Comparison of ENCODE assay signal across 8 mouse cellular contexts in the genomic region with DNA sequence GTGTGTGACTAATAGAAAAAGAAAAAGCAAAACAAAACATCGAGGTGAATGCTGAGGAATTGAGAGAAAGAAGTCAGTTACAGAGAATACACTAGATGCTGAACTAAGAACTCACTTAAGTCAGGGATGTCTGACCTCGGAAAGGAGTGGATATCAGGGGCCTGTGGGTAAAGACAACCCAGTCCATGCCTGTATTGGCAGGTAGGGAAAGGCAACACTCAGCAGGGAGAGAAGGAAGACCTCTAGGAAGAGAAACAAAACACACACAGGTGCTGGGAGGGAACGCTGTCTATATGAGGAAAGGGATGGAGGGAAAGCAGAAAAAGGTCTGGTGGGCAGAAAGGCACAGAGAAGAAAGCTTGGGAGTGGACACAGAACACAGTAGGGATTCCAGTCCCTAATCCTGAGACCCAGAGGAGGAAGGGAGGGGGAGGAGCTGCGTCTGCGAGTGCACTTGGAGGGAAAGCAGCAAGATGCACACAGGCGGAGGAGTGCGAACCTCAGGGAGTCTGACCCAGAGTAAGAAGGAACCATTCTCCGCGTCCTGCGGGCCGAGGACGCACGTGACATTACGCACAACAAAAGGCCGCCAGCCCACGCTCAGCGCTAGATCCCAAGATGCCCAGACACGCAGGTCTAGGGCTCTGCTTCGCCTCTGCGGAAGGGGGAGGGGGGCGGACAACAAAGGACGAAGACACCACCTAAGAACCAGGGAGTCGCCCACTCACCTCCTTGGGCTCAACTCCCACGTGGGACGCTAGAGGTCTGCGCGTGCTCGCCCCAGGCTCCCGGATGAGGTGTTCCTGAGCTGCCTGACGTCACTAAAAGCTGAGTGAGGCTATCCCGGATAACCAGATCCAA. TPM values are rescaled to one million over a fixed set of nuclear protein-coding genes. Genes with fewer than 3 reads are reported as not detected.
DNase-seq lines count a peak whose midpoint lies in the region; ATAC-seq lines count a peak whose summit lies in the region.

A gene (minus strand): TSS at position 770 of the 861 bp plus-strand sequence.

- H3K27ac ChIP-seq in intestine, embryonic 14.5 days (ENCODE audit: low read depth) = peak within 1 kb of the TSS; percentile 69
- H3K27ac ChIP-seq in macrophage = 0 out of 2 replicates have a peak within 1 kb of the TSS, but pooled peaks have one; percentile 10

- peak within 1 kb of the TSS; percentile 62 for H3K9ac ChIP-seq in intestine, embryonic 14.5 days (ENCODE audit: low read length)

- H3K27me3 ChIP-seq in intestine, embryonic 14.5 days (replicated peaks; ENCODE audit: control insufficient read depth, insufficient read depth, low read length) = no peaks in the 10 kb centered on the region

- peak; percentile 99 for ATAC-seq in intestine, embryonic 14.5 days (replicated peaks; ENCODE audit: low FRiP score, low TSS enrichment, low read depth)

- H3K4me3 ChIP-seq in intestine, embryonic 14.5 days (ENCODE audit: low read depth, low read length) = peak within 1 kb of the TSS; percentile 44
- peak within 1 kb of the TSS; percentile 46 for H3K4me3 ChIP-seq in macrophage (ENCODE audit: inconsistent target)

- H3K4me2 ChIP-seq in intestine, embryonic 14.5 days (ENCODE audit: low read length) = peak within 1 kb of the TSS; percentile 84

- no peaks in the 10 kb centered on the region for H3K79me2 ChIP-seq in macrophage (ENCODE audit: inconsistent target)

- WGBS in intestine, embryonic 14.5 days = 5% methylated on average over 29 of the region's 31 CpGs
- 8% methylated on average over 29 of the region's 31 CpGs for WGBS in macrophage (ENCODE audit: missing documents)

- DNase-seq in adrenal gland, adult 2 months = peak; percentile 89
- DNase-seq in embryo, embryonic 10 days (ENCODE audit: low spot score) = peak; percentile 90
- DNase-seq in gastrocnemius, postnatal 4 days (ENCODE audit: low spot score in 2 of 2) = peak; percentile 27 to 53
- peak; percentile 91 for DNase-seq in intestine, embryonic 14.5 days (ENCODE audit: low spot score)
- DNase-seq in left cerebral cortex, adult 9 months (ENCODE audit: low spot score in 2 of 2) = peak; percentile 84 to 90
- peak; percentile 91 for DNase-seq in right cerebral cortex, adult 18-20 months
- DNase-seq in urinary bladder, adult 18-20 months (ENCODE audit: low spot score in 2 of 2) = peak; percentile 40 to 53

- H3K36me3 ChIP-seq in intestine, embryonic 14.5 days (ENCODE audit: control insufficient read depth, insufficient read depth, low read length) = peaks cover 20% of the 10 kb centered on the region
- H3K36me3 ChIP-seq in macrophage (ENCODE audit: inconsistent target) = no peaks in the 10 kb centered on the region

- no peaks in the 10 kb centered on the region for H3K9me3 ChIP-seq in intestine, embryonic 14.5 days (ENCODE audit: control insufficient read depth, low read length)

- H3K4me1 ChIP-seq in intestine, embryonic 14.5 days (replicated peaks; ENCODE audit: control insufficient read depth, insufficient read depth, low read length) = 0 out of 2 replicates have a peak, but pooled peaks cover 4% of the 10 kb centered on the region

RNA-seq across cellular contexts. Expression of the gene that starts here (rescaled TPM):
- total RNA-seq in adrenal gland, adult 2 months (2021) = 1 to 10 TPM; 3.8 TPM
- polyA plus RNA-seq in adrenal gland, adult 2 months (2012; rRNA removed) = 1.4 and 2.3 TPM in 2 replicates
- total RNA-seq in gastrocnemius, postnatal 4 days (2021) = 1 to 10 TPM; 7.5 to 7.8 TPM
- 7.6 and 8.4 TPM in 2 replicates for polyA plus RNA-seq in intestine, embryonic 14.5 days (2014; fragmentation: Nextera tagmentation; extraction: Ambion mirVana)
- total RNA-seq in macrophage (2018; cell fraction: chromatin; rRNA removed) = 10 to 100 TPM in 2 of 26 experiments, 1 to 10 TPM in 18, under 1 TPM in 5, not detected in 1; 0.16 to 11.1 (median 2.2) TPM
- total RNA-seq in macrophage (2018; cell fraction: cytosol; rRNA removed) = under 1 TPM; 0.07 to 0.69 (median 0.21) TPM
- 1 to 10 TPM in 12 of 26 experiments, under 1 TPM in 11, not detected in 3; 0.12 to 3.2 (median 1.2) TPM for total RNA-seq in macrophage (2018; cell fraction: nucleus; rRNA removed)
- polyA plus RNA-seq in macrophage (2018) = 0.43 to 1.0 TPM (median 0.47 TPM) in 3 replicates

Comparison
In these comparisons a context has a peak if more than half of its experiments do, and no peak if none do; other contexts are left out.
1. Peak in every context shown above with its lines: DNase-seq, ATAC-seq, H3K4me3 ChIP-seq and H3K27ac ChIP-seq.
2. DNase-seq: peak in every context shown above with its lines; median percentile 91 in intestine, embryonic 14.5 days; 91 in right cerebral cortex, adult 18-20 months; 90 in embryo, embryonic 10 days; 89 in adrenal gland, adult 2 months; 87 in left cerebral cortex, adult 9 months; 46 in urinary bladder, adult 18-20 months; 40 in gastrocnemius, postnatal 4 days.